Mouse (Mus musculus) ovary, adult 10 weeks (tissue): ENCODE measurements around the gene Ccdc188. TPM values are rescaled to one million over a fixed set of nuclear protein-coding genes. Genes with fewer than 3 reads are reported as not detected.

Experiments
- polyA plus RNA-seq: library from polyadenylated mRNA; stranded (reverse); fragments of 350-450 nt; fragmentation: Illumina TruSeq; extraction: RNeasy Lipid Tissue Mini Kit (QIAGEN cat#74804); gene quantifications from one replicate; pipeline ENCODE4 v1.2.3, GENCODE M21; 2014

Ccdc188 gene
- polyA plus RNA-seq = not detected

GRCm38 (mm10) chr16:18217579-18217978 is at the start of gene Ccdc188:
Gene Ccdc188 (plus strand): TSS chr16:18217879.

GRCm38 (mm10) chr16:18234671-18235388 is 17.2 kb downstream of the Ccdc188 start, which contains the start of gene Zdhhc8:
Gene Zdhhc8 (minus strand): TSS chr16:18235136.

GRCm38 (mm10) chr16:18248433-18249363 is 31.0 kb downstream of the Ccdc188 start, which contains the start of the genes Trmt2a and Ranbp1:
Gene Trmt2a (plus strand): TSS chr16:18248679.
Gene Ranbp1 (minus strand): TSS chr16:18248732.

GRCm38 (mm10) chr16:18258221-18258620 is 40.5 kb downstream of the Ccdc188 start, which contains the start of gene Gm49776:
Gene Gm49776 (minus strand): TSS chr16:18258321.

Other genes starting within 250 kb of the Ccdc188 start
- not detected for gene Vpreb2, start 237.5 kb upstream of the Ccdc188 start, polyA plus RNA-seq
- 3.3 TPM for gene Dgcr6, start 165.0 kb upstream of the Ccdc188 start, polyA plus RNA-seq
- gene Prodh, start 127.7 kb upstream of the Ccdc188 start, polyA plus RNA-seq = not detected
- not detected for gene Rtn4r, start 90.2 kb upstream of the Ccdc188 start, polyA plus RNA-seq
- 0.11 TPM for gene Zdhhc8, start 17.3 kb downstream of the Ccdc188 start, polyA plus RNA-seq
- 16.7 TPM for gene Trmt2a, start 30.8 kb downstream of the Ccdc188 start, polyA plus RNA-seq
- gene Ranbp1, start 30.9 kb downstream of the Ccdc188 start, polyA plus RNA-seq = 221 TPM
- gene Gm49776, start 40.4 kb downstream of the Ccdc188 start, polyA plus RNA-seq = not detected
- 42.0 TPM for gene Dgcr8, start 71.4 kb downstream of the Ccdc188 start, polyA plus RNA-seq
- 1.9 TPM for gene Tango2, start 130.2 kb downstream of the Ccdc188 start, polyA plus RNA-seq
- 0.11 TPM for gene Arvcf, start 130.3 kb downstream of the Ccdc188 start, polyA plus RNA-seq
- gene Txnrd2, start 208.5 kb downstream of the Ccdc188 start, polyA plus RNA-seq = 1.6 TPM
- 4.8 TPM for gene Comt, start 209.0 kb downstream of the Ccdc188 start, polyA plus RNA-seq